Mouse (Mus musculus) gastrocnemius, adult 2 months (tissue): ENCODE measurements at regions not wholly inside any gene's neighbourhood (a gene's known extent, or its start where the extent isn't known, plus 50 kb on each side); places are given as distances from the start of the nearest gene placed in this dataset.

ENCODE experiments used
- DNase-seq: peaks from one replicate; pipeline ENCODE4 v3.0.0; 2022
- H3K27ac ChIP-seq: fragments of 200-600 bp; 2 replicates; pipeline ENCODE4 v1.8.1; 2022; ENCODE audit warnings: mild to moderate bottlenecking
- H3K4me3 ChIP-seq: fragments of 200-600 bp; 2 replicates; pipeline ENCODE4 v1.8.1; 2022; ENCODE audit warnings: mild to moderate bottlenecking, moderate library complexity
- CTCF ChIP-seq: fragments of 200-600 bp; IDR thresholded peaks from 2 replicates; pipeline ENCODE4 v1.8.1; 2022; ENCODE audit warnings: antibody characterized with exemption, mild to moderate bottlenecking, moderate library complexity
- intact Hi-C: fragments of 180-260 bp; cut with DNase I; formaldehyde crosslinking; loops from one replicate; pipeline ENCODE4 v1.15.1; 2025

GRCm38 (mm10) chr17:83069246-83069645, 145.8 kb upstream of the Pkdcc start:
- TF ChIP-seq CTCF = no peak
- peak overlapping the region; percentile 40; the same call in 1 of the 2 replicates for H3K27ac ChIP-seq
- peak; percentile 56 for DNase-seq
- intact Hi-C loops = no loop called here
- no peak overlapping the region for H3K4me3 ChIP-seq

DNA sequence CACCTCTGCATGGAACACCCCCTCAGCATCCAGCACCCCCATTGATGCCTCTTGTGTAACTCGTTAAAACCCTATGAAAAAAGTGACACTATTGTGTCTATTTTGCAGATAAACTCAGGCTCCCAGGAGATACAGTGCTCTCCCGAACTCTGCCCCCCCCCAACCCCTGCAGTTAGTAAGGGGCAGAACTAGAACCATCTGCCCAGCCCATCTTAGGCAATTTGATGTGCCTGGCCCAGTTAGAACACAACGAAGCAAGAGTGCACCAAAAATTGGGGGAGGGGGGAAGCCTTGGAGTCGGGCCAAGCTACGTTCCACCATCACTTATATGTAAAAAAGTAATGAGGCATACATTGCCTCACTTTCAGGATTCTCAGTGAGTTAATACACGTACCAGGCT, 143.3 kb upstream of the Pkdcc start:
- TF ChIP-seq CTCF = no peak
- no peak overlapping the region for H3K27ac ChIP-seq
- DNase-seq = no peak
- intact Hi-C loops = no loop called here
- H3K4me3 ChIP-seq = no peak overlapping the region

DNA sequence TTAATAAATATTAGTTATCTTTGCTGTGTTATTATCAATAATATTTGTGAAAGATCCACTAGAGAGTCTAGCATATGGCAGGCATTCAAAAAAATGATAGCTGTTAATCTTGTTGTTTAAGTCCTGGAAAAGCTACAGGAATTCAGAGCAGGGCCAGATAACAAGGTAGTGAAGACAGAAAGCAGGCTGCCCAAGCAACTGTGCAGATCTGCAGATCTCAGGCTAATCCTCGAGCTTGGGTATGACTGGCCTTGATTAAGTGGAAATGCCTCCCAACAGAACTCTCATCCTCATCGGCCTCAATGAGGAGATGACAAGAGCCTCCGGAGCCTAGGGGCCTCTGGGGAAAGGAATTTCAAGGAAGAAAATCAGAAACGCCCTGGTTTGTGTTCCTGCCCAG, 142.9 kb upstream of the Pkdcc start:
- intact Hi-C loops = no loop called here
- Histone ChIP-seq H3K27ac (no peak overlapping the region), H3K4me3 (no peak overlapping the region)
- DNase-seq = no peak
- no peak for TF ChIP-seq CTCF

DNA sequence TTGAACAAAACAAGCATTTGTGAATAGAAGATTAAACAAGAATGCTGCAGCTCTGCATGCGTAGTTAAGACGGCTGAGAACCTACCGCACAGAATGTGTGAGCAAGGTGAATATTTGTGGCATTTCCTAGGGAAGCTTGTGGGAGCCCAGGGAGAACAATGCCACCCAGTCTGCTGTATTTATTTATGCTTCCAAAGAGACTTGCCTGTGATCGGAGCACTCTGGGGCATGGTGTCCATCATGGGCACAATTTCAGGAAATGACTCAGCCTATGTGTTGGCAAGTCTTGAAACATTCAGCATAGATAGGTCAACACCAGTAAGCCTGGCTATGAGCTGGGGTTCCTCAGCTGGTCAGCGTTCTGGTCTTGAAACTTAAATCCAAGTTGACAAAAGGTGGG, 140.2 kb upstream of the Pkdcc start:
- no peak for DNase-seq
- H3K27ac ChIP-seq = no peak overlapping the region
- no peak overlapping the region for H3K4me3 ChIP-seq
- TF ChIP-seq CTCF = no peak
- intact Hi-C loops = no loop called here

- peak overlapping the region; percentile 15; the same call in 1 of the 2 replicates for H3K4me3 ChIP-seq
- peak overlapping the region; percentile 31; the same call in 1 of the 2 replicates for H3K27ac ChIP-seq
- no peak for DNase-seq
- intact Hi-C loops = no loop called here
- TF ChIP-seq CTCF = no peak
Observed at GRCm38 (mm10) chr17:83077737-83078600, 137.1 kb upstream of the Pkdcc start.

DNA sequence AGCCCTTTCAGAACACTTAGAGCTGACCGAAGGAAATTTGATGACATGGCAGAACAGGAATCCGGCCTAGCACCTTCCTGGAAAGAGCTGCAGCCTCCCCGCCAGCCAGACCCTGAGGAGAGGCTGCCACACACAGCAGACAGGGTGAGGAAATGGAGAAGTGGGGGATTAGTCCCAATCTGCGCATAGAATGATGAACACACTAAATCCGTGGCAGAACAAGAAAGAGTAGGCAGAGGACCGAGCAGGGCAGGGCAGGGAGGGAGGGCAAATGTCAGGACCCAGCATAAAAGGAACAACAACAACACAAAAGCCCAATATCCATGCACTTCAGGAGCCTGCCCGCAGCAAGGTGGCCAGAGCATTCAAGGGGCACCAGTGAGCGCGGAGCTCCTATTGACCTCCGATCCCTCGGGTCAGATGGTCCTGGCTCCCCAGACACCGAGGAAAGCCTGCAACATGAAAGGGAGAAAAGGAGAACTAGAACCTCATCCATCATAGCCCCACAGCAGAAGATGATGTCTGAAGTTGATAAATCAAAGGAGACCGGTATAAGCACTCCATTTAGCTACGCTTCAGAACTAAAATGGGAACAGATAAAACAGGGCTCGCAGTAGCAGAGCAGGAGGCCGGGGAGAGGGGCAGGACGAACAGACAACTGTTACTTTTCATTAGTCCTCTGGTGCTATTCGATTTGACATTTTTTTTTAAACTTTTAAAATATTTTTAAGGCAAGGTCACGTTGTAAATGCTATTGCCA, 136.3 kb upstream of the Pkdcc start:
- H3K4me3 ChIP-seq = peak overlapping the region; percentile 15; the same call in 1 of the 2 replicates

GRCm38 (mm10) chr17:83079361-83079685, 135.8 kb upstream of the Pkdcc start:
- TF ChIP-seq CTCF = no peak
- DNase-seq = no peak
- intact Hi-C loops = no loop called here
- H3K4me3 ChIP-seq = no peak overlapping the region
- no peak overlapping the region for H3K27ac ChIP-seq

More for the DNA sequence above, 136.3 kb upstream of the Pkdcc start:
- TF ChIP-seq CTCF = no peak
- intact Hi-C loops = no loop called here
- peak overlapping the region; percentile 31; the same call in 1 of the 2 replicates for H3K27ac ChIP-seq
- DNase-seq = no peak

GRCm38 (mm10) chr17:83081729-83082128, 133.4 kb upstream of the Pkdcc start:
- no peak overlapping the region for H3K27ac ChIP-seq
- intact Hi-C loops = no loop called here
- no peak overlapping the region for H3K4me3 ChIP-seq
- DNase-seq = no peak
- TF ChIP-seq CTCF = no peak

DNA sequence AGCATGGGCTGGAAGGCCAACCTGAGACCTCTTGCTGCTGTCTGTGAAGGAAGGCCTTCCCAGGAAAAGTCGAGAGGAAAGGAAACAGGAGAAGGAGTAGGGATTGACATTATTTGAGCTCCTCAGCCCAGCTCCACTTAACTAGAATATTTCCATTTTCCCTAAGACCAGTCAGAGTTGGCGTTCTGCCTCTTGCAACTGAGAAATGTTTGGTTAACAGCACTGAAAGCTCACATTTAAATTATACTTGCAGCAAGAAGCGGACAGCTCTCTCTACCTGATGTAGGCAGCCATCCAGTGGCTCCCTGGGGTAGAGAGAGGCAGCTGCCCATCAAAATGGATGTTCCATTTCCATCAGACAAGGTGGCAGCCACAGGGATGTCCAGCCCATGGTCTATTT, 131.6 kb upstream of the Pkdcc start:
- no peak for DNase-seq
- no peak for TF ChIP-seq CTCF
- no peak overlapping the region for H3K4me3 ChIP-seq
- no peak overlapping the region for H3K27ac ChIP-seq
- intact Hi-C loops = no loop called here

- intact Hi-C loops = loop anchor here (5.0 kb wide), 1 partner anchor 141 kb away; no protein-coding TSS in a partner anchor
- Histone ChIP-seq H3K4me3 (no peak overlapping the region), H3K27ac (no peak overlapping the region)
- TF ChIP-seq CTCF = no peak
- DNase-seq = no peak
Observed at GRCm38 (mm10) chr17:83085792-83086475, 129.2 kb upstream of the Pkdcc start.

- Histone ChIP-seq H3K27ac (no peak overlapping the region), H3K4me3 (no peak overlapping the region)
- no peak for DNase-seq
- intact Hi-C loops = loop anchor here (5.0 kb wide), 1 partner anchor 141 kb away; no protein-coding TSS in a partner anchor
- peak; percentile 43 for TF ChIP-seq CTCF
Observed at GRCm38 (mm10) chr17:83086703-83087102, 128.4 kb upstream of the Pkdcc start.

DNA sequence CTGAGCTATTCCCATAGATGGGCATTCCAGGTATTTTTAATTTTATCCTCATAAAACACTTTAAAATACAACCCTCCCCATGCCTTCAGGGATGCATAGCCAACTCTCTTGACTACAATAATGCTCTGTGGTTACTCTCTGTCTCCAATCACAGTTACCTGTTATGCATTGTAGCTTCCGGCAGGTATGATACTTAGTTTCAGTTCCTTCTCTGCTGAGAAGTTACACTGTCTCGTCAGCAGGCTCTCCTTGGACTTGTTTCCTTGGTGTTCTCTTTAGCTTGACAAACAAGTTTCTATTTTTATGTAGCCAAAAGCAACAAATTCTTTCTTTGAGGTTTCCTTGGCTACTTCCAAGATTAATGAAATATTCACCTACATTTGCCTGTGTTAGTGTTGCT, 126.6 kb upstream of the Pkdcc start:
- Histone ChIP-seq H3K4me3 (no peak overlapping the region), H3K27ac (no peak overlapping the region)
- intact Hi-C loops = loop anchor here (5.0 kb wide), 1 partner anchor 139 kb away; no protein-coding TSS in a partner anchor
- no peak for TF ChIP-seq CTCF
- no peak for DNase-seq
